Mouse (Mus musculus): ENCODE results near the gene Gpr84. TPM values are rescaled to one million over a fixed set of nuclear protein-coding genes. Genes with fewer than 3 reads are reported as not detected.

Gene Gpr84
- polyA plus RNA-seq, 1 experiment from 2014 or later, result not detected

GRCm38 (mm10) chr15:103301547-103302340 lies 8.7 kb downstream of the Gpr84 start:
- no peak for TF ChIP-seq CTCF (IDR thresholded peaks at IDR 0.05)
- H3K27me3 ChIP-seq, result no peaks in the 10 kb centered on the region
- ChIA-PET CTCF (interaction anchor here (1.9 to 2.6 kb wide), 2 partner anchors 9 to 16 kb away, joined by 4 to 9 read pairs; no protein-coding TSS in a partner anchor), POLR2A (no interaction called here)
- in situ Hi-C loops (cut with MboI; ENCODE audit: low pct_unique_long_range_greater_than_20kb), result loop anchor here (10.0 kb wide), 1 partner anchor 337 kb away; the partner anchor contains the start of genes Hoxc10 and Hoxc5
- DNase-seq (ENCODE audit: low read depth, low spot score), result no peak
- no peak for ATAC-seq

- in situ Hi-C loops (cut with MboI; ENCODE audit: low pct_unique_long_range_greater_than_20kb), result loop anchor here (10.0 kb wide), 1 partner anchor 336 kb away; the partner anchor contains the start of genes Hoxc10 and Hoxc5
Measured at GRCm38 (mm10) chr15:103301046-103301445, 9.4 kb downstream of the Gpr84 start.

GRCm38 (mm10) chr15:103300560-103300959 lies 9.9 kb downstream of the Gpr84 start:
- ATAC-seq, result no peak
- in situ Hi-C loops (cut with MboI; ENCODE audit: low pct_unique_long_range_greater_than_20kb), result loop anchor here (10.0 kb wide), 1 partner anchor 336 kb away; the partner anchor contains the start of genes Hoxc10 and Hoxc5

More at GRCm38 (mm10) chr15:103301046-103301445, 9.4 kb downstream of the Gpr84 start:
- ChIA-PET CTCF (interaction anchor here (1.9 to 2.6 kb wide), 2 partner anchors 8 to 16 kb away, joined by 4 to 9 read pairs; no protein-coding TSS in a partner anchor), POLR2A (no interaction called here)
- no peak for ATAC-seq
- no peak for TF ChIP-seq CTCF (IDR thresholded peaks at IDR 0.05)
- DNase-seq (ENCODE audit: low read depth, low spot score), result no peak
- H3K27me3 ChIP-seq, result no peaks in the 10 kb centered on the region

GRCm38 (mm10) chr15:103300067-103300471 lies 10.3 kb downstream of the Gpr84 start:
- no peaks in the 10 kb centered on the region for H3K27me3 ChIP-seq
- TF ChIP-seq CTCF (IDR thresholded peaks at IDR 0.05), result no peak
- ChIA-PET POLR2A (no interaction called here), CTCF (interaction anchor here (2.6 kb wide), 1 partner anchor 15 kb away, joined by 9 read pairs; no protein-coding TSS in a partner anchor)
- DNase-seq (ENCODE audit: low read depth, low spot score) (no peak), ATAC-seq (no peak)
- in situ Hi-C loops (cut with MboI; ENCODE audit: low pct_unique_long_range_greater_than_20kb), result loop anchor here (10.0 kb wide), 1 partner anchor 335 kb away; the partner anchor contains the start of genes Hoxc10 and Hoxc5

More at GRCm38 (mm10) chr15:103300560-103300959, 9.9 kb downstream of the Gpr84 start:
- no peak for DNase-seq (ENCODE audit: low read depth, low spot score)
- CTCF ChIA-PET, result interaction anchor here (2.6 kb wide), 1 partner anchor 15 kb away, joined by 9 read pairs; no protein-coding TSS in a partner anchor
- POLR2A ChIA-PET, result no interaction called here
- H3K27me3 ChIP-seq, result no peaks in the 10 kb centered on the region
- TF ChIP-seq CTCF (IDR thresholded peaks at IDR 0.05), result no peak

GRCm38 (mm10) chr15:103299644-103300043 lies 10.8 kb downstream of the Gpr84 start:
- no peaks in the 10 kb centered on the region for H3K27me3 ChIP-seq
- ATAC-seq (no peak), DNase-seq (ENCODE audit: low read depth, low spot score) (no peak)
- ChIA-PET CTCF (interaction anchor here (2.6 kb wide), 1 partner anchor 14 kb away, joined by 9 read pairs; no protein-coding TSS in a partner anchor), POLR2A (no interaction called here)
- in situ Hi-C loops (cut with MboI; ENCODE audit: low pct_unique_long_range_greater_than_20kb), result loop anchor here (10.0 kb wide), 1 partner anchor 335 kb away; the partner anchor contains the start of genes Hoxc10 and Hoxc5
- TF ChIP-seq CTCF (IDR thresholded peaks at IDR 0.05), result no peak

GRCm38 (mm10) chr15:103298861-103299616 lies 11.4 kb downstream of the Gpr84 start:
- H3K27me3 ChIP-seq, result no peaks in the 10 kb centered on the region
- ATAC-seq, result no peak
- DNase-seq (ENCODE audit: low read depth, low spot score), result no peak
- in situ Hi-C loops (cut with MboI; ENCODE audit: low pct_unique_long_range_greater_than_20kb), result no loop called here
- TF ChIP-seq CTCF (IDR thresholded peaks at IDR 0.05), result no peak
- CTCF ChIA-PET, result interaction anchor here (2.6 kb wide), 1 partner anchor 14 kb away, joined by 9 read pairs; no protein-coding TSS in a partner anchor
- POLR2A ChIA-PET, result no interaction called here

GRCm38 (mm10) chr15:103298026-103298425 lies 12.4 kb downstream of the Gpr84 start:
- in situ Hi-C loops (cut with MboI; ENCODE audit: low pct_unique_long_range_greater_than_20kb), result no loop called here
- POLR2A ChIA-PET, result no interaction called here
- CTCF ChIA-PET, result interaction anchor here (0.9 kb wide), 1 partner anchor 14 kb away, joined by 4 read pairs; no protein-coding TSS in a partner anchor
- ATAC-seq (no peak), DNase-seq (ENCODE audit: low read depth, low spot score) (no peak)
- no peaks in the 10 kb centered on the region for H3K27me3 ChIP-seq
- no peak for TF ChIP-seq CTCF (IDR thresholded peaks at IDR 0.05)

GRCm38 (mm10) chr15:103297313-103297712 lies 13.1 kb downstream of the Gpr84 start:
- POLR2A ChIA-PET, result no interaction called here
- in situ Hi-C loops (cut with MboI; ENCODE audit: low pct_unique_long_range_greater_than_20kb), result no loop called here
- no peaks in the 10 kb centered on the region for H3K27me3 ChIP-seq
- CTCF ChIA-PET, result interaction anchor here (1.4 kb wide), 1 partner anchor 13 kb away, joined by 6 read pairs; no protein-coding TSS in a partner anchor
- TF ChIP-seq CTCF (IDR thresholded peaks at IDR 0.05), result no peak
- DNase-seq (ENCODE audit: low read depth, low spot score), result no peak
- ATAC-seq, result no peak

GRCm38 (mm10) chr15:103295851-103296250 lies 14.6 kb downstream of the Gpr84 start:
- POLR2A ChIA-PET, result no interaction called here
- in situ Hi-C loops (cut with MboI; ENCODE audit: low pct_unique_long_range_greater_than_20kb), result no loop called here
- CTCF ChIA-PET, result interaction anchor here (1.1 to 1.7 kb wide), 4 partner anchors 11 to 113 kb away, joined by 3 to 6 read pairs (median 4); no protein-coding TSS in a partner anchor
- no peak for TF ChIP-seq CTCF (IDR thresholded peaks at IDR 0.05)
- DNase-seq (ENCODE audit: low read depth, low spot score) (no peak), ATAC-seq (no peak)
- no peaks in the 10 kb centered on the region for H3K27me3 ChIP-seq

GRCm38 (mm10) chr15:103294649-103295048 lies 15.8 kb downstream of the Gpr84 start:
- ATAC-seq (no peak), DNase-seq (ENCODE audit: low read depth, low spot score) (no peak)
- ChIA-PET CTCF (interaction anchor here (1.1 to 1.2 kb wide), 2 partner anchors 9 to 13 kb away, joined by 3 read pairs; no protein-coding TSS in a partner anchor), POLR2A (no interaction called here)
- TF ChIP-seq CTCF (IDR thresholded peaks at IDR 0.05), result no peak
- in situ Hi-C loops (cut with MboI; ENCODE audit: low pct_unique_long_range_greater_than_20kb), result no loop called here
- H3K27me3 ChIP-seq, result no peaks in the 10 kb centered on the region

Data from Patski (cell line).